Mouse (Mus musculus): Measurements from ENCODE around the gene Sqstm1. TPM values are rescaled to one million over a fixed set of nuclear protein-coding genes. Genes with fewer than 3 reads are reported as not detected.

The Sqstm1 gene
- polyA plus RNA-seq, 1 experiment from 2014 or later, result 213 TPM

GRCm38 (mm10) chr11:50155785-50156184 lies 54.8 kb downstream of the Sqstm1 start:
- H3K9ac ChIP-seq (ENCODE audit: low read depth, low read length), result no peak overlapping the region
- ATAC-seq, result no peak

DNA sequence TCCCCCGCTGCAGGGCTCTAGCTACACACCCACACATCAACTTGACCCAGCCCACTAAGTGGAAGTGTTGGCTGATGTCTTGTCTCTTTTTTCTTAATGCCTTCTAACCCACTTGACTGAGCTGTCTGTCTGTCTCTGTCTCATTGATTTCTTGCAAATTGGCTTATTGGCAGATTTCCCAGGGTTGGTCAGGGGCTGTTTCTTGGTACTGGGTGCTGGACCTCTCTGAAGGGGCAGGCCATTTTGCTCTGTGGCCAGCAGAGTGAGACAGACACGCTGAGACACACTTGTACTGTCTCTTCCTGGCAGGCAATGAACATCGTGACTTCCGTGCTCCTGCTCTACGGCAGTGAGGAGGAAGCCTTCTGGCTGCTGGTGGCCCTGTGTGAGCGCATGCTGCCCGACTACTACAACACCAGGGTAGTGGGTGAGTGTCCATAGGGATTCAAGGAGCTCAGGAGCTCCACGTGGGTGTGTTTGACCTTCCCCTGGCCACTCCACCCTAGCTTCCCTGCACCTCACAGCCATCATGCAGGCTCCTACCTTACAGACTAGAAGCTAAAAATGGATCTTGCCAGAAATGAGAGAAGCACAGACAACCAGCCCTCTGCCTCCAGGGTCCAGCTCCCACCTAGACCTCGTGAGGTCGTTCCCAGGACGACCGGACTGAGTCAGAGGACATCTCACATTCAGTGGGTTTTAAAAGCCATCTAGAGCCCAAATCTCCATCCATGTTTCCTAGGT lies 55.7 kb downstream of the Sqstm1 start:
- Histone ChIP-seq H3K27ac (ENCODE audit: low read depth, low read length) (no peak overlapping the region), H3K9ac (ENCODE audit: low read depth, low read length) (no peak overlapping the region), H3K27me3 (replicated peaks; ENCODE audit: control insufficient read depth, insufficient read depth, low read length) (no peaks in the 10 kb centered on the region), H3K4me2 (replicated peaks; ENCODE audit: low read depth) (no peak overlapping the region), H3K4me3 (ENCODE audit: low read depth, low read length) (no peak overlapping the region), H3K9me3 (ENCODE audit: control insufficient read depth) (no peaks in the 10 kb centered on the region), H3K4me1 (replicated peaks; ENCODE audit: control insufficient read depth, insufficient read depth, low read length) (no peaks in the 10 kb centered on the region), H3K36me3 (ENCODE audit: control insufficient read depth, insufficient read depth) (peaks cover 92% of the 10 kb centered on the region)
- no peak for ATAC-seq
- 86% methylated on average over 12 of the region's 12 CpGs for WGBS
- no peak for TF ChIP-seq CTCF (IDR thresholded peaks at IDR 0.05; ENCODE audit: low read depth)

More at GRCm38 (mm10) chr11:50155785-50156184, 54.8 kb downstream of the Sqstm1 start:
- TF ChIP-seq CTCF (IDR thresholded peaks at IDR 0.05; ENCODE audit: low read depth), result no peak
- H3K4me2 ChIP-seq (replicated peaks; ENCODE audit: low read depth), result no peak overlapping the region
- H3K27me3 ChIP-seq (replicated peaks; ENCODE audit: control insufficient read depth, insufficient read depth, low read length), result no peaks in the 10 kb centered on the region
- H3K36me3 ChIP-seq (ENCODE audit: control insufficient read depth, insufficient read depth), result peaks cover 95% of the 10 kb centered on the region
- H3K9me3 ChIP-seq (ENCODE audit: control insufficient read depth), result no peaks in the 10 kb centered on the region
- WGBS, result 85% methylated on average over 2 of the region's 2 CpGs
- H3K4me3 ChIP-seq (ENCODE audit: low read depth, low read length), result no peak overlapping the region
- no peaks in the 10 kb centered on the region for H3K4me1 ChIP-seq (replicated peaks; ENCODE audit: control insufficient read depth, insufficient read depth, low read length)
- H3K27ac ChIP-seq (ENCODE audit: low read depth, low read length), result no peak overlapping the region

DNA sequence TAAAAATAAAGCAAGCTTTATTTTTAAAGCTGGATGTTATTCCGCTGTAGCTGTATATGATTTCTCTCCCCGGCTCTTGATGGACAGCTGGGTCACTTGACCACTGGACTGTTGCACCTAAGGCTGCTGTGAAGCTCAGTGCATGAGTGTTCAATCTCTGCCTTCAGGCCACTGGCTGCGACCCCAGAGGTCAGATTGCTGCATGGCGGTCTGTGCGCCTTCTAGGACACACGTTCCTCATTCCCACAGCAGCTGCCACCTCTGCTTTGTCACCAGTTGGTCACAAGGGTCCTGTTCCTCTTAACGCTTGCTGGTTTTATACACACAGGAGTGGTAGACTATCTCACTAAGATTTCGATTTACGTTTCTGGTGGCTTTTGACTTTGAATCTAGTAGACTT lies 56.5 kb downstream of the Sqstm1 start:
- Histone ChIP-seq H3K4me2 (replicated peaks; ENCODE audit: low read depth) (no peak overlapping the region), H3K4me3 (ENCODE audit: low read depth, low read length) (no peak overlapping the region), H3K27ac (ENCODE audit: low read depth, low read length) (no peak overlapping the region), H3K4me1 (replicated peaks; ENCODE audit: control insufficient read depth, insufficient read depth, low read length) (no peaks in the 10 kb centered on the region), H3K27me3 (replicated peaks; ENCODE audit: control insufficient read depth, insufficient read depth, low read length) (no peaks in the 10 kb centered on the region), H3K36me3 (ENCODE audit: control insufficient read depth, insufficient read depth) (peaks cover 92% of the 10 kb centered on the region), H3K9ac (ENCODE audit: low read depth, low read length) (no peak overlapping the region), H3K9me3 (ENCODE audit: control insufficient read depth) (no peaks in the 10 kb centered on the region)
- TF ChIP-seq CTCF (IDR thresholded peaks at IDR 0.05; ENCODE audit: low read depth), result no peak
- 78% methylated on average over 9 of the region's 9 CpGs for WGBS
- ATAC-seq, result no peak

GRCm38 (mm10) chr11:50151374-50151773 lies 59.3 kb downstream of the Sqstm1 start:
- TF ChIP-seq CTCF (IDR thresholded peaks at IDR 0.05; ENCODE audit: low read depth), result no peak
- no peaks in the 10 kb centered on the region for H3K4me1 ChIP-seq (replicated peaks; ENCODE audit: control insufficient read depth, insufficient read depth, low read length)
- 87% methylated on average over 3 of the region's 3 CpGs for WGBS
- H3K4me3 ChIP-seq (ENCODE audit: low read depth, low read length), result no peak overlapping the region
- no peak overlapping the region for H3K4me2 ChIP-seq (replicated peaks; ENCODE audit: low read depth)
- H3K9ac ChIP-seq (ENCODE audit: low read depth, low read length), result no peak overlapping the region
- peaks cover 83% of the 10 kb centered on the region for H3K36me3 ChIP-seq (ENCODE audit: control insufficient read depth, insufficient read depth)
- no peaks in the 10 kb centered on the region for H3K9me3 ChIP-seq (ENCODE audit: control insufficient read depth)
- no peak overlapping the region for H3K27ac ChIP-seq (ENCODE audit: low read depth, low read length)
- no peak for ATAC-seq
- no peaks in the 10 kb centered on the region for H3K27me3 ChIP-seq (replicated peaks; ENCODE audit: control insufficient read depth, insufficient read depth, low read length)

DNA sequence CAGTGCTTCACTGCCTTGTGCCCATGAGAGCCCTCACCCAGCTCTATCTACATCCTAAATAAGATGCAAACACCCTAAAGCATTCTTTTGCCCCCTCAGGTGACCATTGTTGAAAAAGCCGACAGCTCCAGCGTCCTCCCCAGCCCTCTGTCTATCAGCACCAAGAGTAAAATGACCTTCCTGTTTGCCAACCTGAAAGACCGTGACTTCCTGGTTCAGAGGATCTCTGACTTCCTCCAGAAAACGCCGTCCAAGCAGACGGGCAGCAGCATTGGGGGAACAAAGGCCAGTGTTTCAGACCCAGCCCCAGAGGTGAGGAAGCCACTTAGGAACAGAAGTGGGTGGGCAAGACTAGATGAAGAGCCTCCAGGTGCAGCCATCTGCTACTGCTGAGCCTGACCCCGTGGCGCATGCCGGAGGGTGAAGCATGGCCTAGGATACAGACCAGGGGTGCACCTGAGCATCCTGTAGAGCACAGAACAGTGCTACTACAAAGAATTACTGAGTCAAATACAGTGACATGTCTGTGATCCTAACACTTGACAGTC lies 61.0 kb downstream of the Sqstm1 start:
- Histone ChIP-seq H3K9ac (ENCODE audit: low read depth, low read length) (no peak overlapping the region), H3K9me3 (ENCODE audit: control insufficient read depth) (no peaks in the 10 kb centered on the region), H3K4me1 (replicated peaks; ENCODE audit: control insufficient read depth, insufficient read depth, low read length) (no peaks in the 10 kb centered on the region), H3K27me3 (replicated peaks; ENCODE audit: control insufficient read depth, insufficient read depth, low read length) (no peaks in the 10 kb centered on the region), H3K27ac (ENCODE audit: low read depth, low read length) (no peak overlapping the region), H3K4me3 (ENCODE audit: low read depth, low read length) (no peak overlapping the region), H3K36me3 (ENCODE audit: control insufficient read depth, insufficient read depth) (peaks cover 81% of the 10 kb centered on the region), H3K4me2 (replicated peaks; ENCODE audit: low read depth) (no peak overlapping the region)
- whole genome bisulfite sequencing, result 80% methylated on average over 9 of the region's 9 CpGs
- ATAC-seq, result no peak
- TF ChIP-seq CTCF (IDR thresholded peaks at IDR 0.05; ENCODE audit: low read depth), result no peak

Small RNA genes within 50 kb of the gene (microRNA-seq; reads per million reads assigned to microRNA genes)
- not detected for gene Mir6919

Other genes starting within 250 kb of the Sqstm1 start
- gene Rnf130, start 185.5 kb downstream of the Sqstm1 start, polyA plus RNA-seq (2015; fragmentation: Nextera tagmentation; extraction: Ambion mirVana), result 46.5 and 52.2 TPM in 2 replicates
- gene Tbc1d9b, start 79.4 kb downstream of the Sqstm1 start, polyA plus RNA-seq (2015; fragmentation: Nextera tagmentation; extraction: Ambion mirVana), result 16.7 and 18.0 TPM in 2 replicates
- gene Mrnip, start 36.4 kb downstream of the Sqstm1 start, polyA plus RNA-seq (2015; fragmentation: Nextera tagmentation; extraction: Ambion mirVana), result 6.1 and 7.0 TPM in 2 replicates
- 33.2 and 35.0 TPM in 2 replicates for gene Mgat4b, start 63 bp upstream of the Sqstm1 start, polyA plus RNA-seq (2015; fragmentation: Nextera tagmentation; extraction: Ambion mirVana)
- gene Ltc4s, start 27.8 kb upstream of the Sqstm1 start, polyA plus RNA-seq (2015; fragmentation: Nextera tagmentation; extraction: Ambion mirVana), result 39.5 and 54.4 TPM in 2 replicates
- gene Maml1, start 81.5 kb upstream of the Sqstm1 start, polyA plus RNA-seq (2015; fragmentation: Nextera tagmentation; extraction: Ambion mirVana), result 2.5 and 2.6 TPM in 2 replicates
- gene Canx, start 114.8 kb upstream of the Sqstm1 start, polyA plus RNA-seq (2015; fragmentation: Nextera tagmentation; extraction: Ambion mirVana), result 181 and 187 TPM in 2 replicates
- gene Cby3, start 143.6 kb upstream of the Sqstm1 start, polyA plus RNA-seq (2015; fragmentation: Nextera tagmentation; extraction: Ambion mirVana), result 0.17 and 0.30 TPM in 2 replicates
- 111 and 112 TPM in 2 replicates for gene Hnrnph1, start 166.2 kb upstream of the Sqstm1 start, polyA plus RNA-seq (2015; fragmentation: Nextera tagmentation; extraction: Ambion mirVana)
- 19.1 and 21.1 TPM in 2 replicates for gene Rufy1, start 220.3 kb upstream of the Sqstm1 start, polyA plus RNA-seq (2015; fragmentation: Nextera tagmentation; extraction: Ambion mirVana)

All from intestine, postnatal 0 days (tissue).